Mouse (Mus musculus): ENCODE data around the gene Mrpl37. TPM values are rescaled to one million over a fixed set of nuclear protein-coding genes. Genes with fewer than 3 reads are reported as not detected.
"Not testable (repeated sequence)": the region's sequence is repeated elsewhere in the genome, so short reads cannot be mapped to it uniquely, and the experiment has no call there.

Gene Mrpl37
- 10 to 100 TPM; 89.9 to 90.5 TPM for total RNA-seq (2021)
- long read RNA-seq, experiment 1, transcript Mrpl37-201 (7 exons, 1,498 nt) = major isoform, 67 of 77 reads
- long read RNA-seq, experiment 1, partial matches to known transcripts = 2 of 77 reads
- long read RNA-seq, experiment 1, other reads (novel, unspliced or antisense) = 7 of 77 reads
- long read RNA-seq, experiment 2, transcript Mrpl37-201 (7 exons, 1,498 nt) = major isoform, 96 of 106 reads
- long read RNA-seq, experiment 2, partial matches to known transcripts = 2 of 106 reads
- long read RNA-seq, experiment 2, other reads (novel, unspliced or antisense) = 6 of 106 reads

DNA sequence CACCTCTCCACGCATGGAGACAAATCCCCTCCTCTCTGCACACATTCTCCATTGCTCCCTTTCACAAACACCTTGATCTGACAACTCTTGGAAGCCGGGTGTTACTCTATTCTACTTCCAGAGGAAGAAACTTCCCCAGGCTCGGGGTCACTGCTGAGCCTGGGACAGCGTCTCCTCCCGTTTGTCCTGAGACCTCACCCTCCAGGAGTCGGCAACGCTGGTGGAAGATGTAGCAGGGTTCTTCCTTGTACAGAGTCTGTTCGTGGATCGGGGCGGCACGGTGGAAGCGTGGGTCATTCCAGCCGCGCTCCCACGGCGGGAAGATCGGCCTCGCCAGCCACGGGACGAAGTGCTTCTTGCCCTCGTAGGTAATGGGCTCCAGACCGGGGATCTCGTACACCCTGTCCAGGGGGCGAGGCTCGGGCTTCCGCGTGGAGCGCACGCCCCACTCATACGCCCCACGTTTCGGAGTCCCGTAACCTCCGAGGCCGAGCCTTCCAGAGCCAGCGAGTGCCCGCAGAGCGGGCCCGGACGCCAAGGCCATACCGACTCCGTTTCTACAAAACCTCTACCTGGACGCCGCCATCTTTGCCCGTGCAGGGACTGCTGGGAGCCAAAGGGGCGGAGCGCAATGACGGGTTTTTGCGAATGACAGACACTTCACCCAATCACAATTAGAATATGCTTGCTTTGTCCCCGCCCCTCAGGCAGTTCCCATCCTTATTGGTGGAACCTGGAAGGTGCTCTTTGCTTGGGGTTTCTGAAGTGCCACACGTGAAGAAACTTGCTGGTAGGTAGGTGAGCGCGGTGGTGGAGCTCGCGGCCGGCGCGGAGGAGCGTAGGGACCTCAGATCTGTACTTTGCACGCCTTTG lies at the start of gene Mrpl37, which contains the start of gene Cyb5rl:
TSS of gene Mrpl37 (minus strand) at position 617 of the 873 bp plus-strand sequence.
TSS of gene Cyb5rl (plus strand) at position 737 of the 873 bp plus-strand sequence.
- intact Hi-C loops (cut with DNase I) = loop anchor here (5.0 kb wide), 2 partner anchors 49 to 159 kb away; no protein-coding TSS in a partner anchor
- DNase-seq = peak; percentile 90

DNA sequence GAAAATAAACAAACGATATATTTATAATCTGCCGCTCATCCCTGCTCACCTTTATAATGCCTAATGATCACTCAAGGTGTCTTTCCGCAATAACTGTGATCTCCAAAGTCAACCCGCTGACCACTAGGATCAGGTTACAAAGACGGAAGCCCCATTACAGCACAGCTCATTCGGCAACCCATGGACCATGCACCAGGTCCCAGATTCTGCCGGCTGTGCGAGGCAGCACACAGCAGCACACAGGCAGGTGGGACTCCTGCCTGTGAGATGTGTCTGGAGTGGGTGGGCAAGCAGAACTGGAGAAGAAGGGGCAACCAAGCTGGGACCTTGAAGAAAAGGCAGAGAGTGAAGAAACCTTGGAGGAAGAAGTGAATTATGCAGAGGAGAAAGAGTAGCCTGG lies 47.6 kb upstream of the Mrpl37 start:
- DNase-seq = no peak
- intact Hi-C loops (cut with DNase I) = no loop called here

DNA sequence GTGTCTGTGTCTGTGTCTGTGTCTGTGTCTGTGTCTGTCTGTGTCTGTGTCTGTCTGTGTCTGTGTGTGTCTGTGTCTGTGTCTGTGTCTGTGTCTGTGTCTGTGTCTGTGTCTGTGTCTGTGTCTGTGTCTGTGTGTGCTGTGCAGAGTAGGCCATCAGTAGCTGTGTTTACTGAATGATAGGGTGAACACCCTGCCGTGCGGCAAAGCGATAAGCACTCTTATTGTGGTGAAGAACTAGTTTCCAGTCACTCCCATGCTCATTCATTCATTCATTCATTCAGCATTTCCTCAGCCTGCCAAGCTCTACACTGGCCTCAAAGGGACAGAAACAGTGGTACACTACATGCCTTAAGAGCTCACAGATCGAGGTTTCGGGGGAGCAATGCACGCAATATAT lies 42.5 kb upstream of the Mrpl37 start:
- intact Hi-C loops (cut with DNase I) = not testable (repeated sequence)

DNA sequence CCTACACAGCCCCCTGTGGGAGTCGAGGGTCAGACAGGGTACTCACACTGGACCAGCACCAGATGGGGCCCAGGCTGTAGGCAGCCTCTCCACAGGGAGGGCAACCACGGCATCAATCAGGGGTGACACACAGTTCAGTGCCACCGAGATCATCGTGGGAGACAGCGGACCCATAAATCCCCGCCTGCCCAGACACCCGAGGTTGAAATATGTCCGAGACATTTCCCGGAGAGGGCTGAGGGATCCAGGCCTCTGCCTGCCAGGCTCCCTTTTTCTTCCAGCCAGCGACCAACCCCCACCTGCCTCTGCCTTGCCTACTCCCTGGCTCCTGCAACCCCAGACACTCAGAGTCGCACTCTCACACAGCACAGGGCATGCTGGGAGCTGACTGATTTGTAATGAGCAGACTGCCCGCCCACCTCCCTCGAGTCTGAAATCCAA lies 41.6 kb upstream of the Mrpl37 start:
- intact Hi-C loops (cut with DNase I) = no loop called here
- no peak for DNase-seq

More for the DNA sequence above, 42.5 kb upstream of the Mrpl37 start:
- not testable (repeated sequence) for DNase-seq

DNA sequence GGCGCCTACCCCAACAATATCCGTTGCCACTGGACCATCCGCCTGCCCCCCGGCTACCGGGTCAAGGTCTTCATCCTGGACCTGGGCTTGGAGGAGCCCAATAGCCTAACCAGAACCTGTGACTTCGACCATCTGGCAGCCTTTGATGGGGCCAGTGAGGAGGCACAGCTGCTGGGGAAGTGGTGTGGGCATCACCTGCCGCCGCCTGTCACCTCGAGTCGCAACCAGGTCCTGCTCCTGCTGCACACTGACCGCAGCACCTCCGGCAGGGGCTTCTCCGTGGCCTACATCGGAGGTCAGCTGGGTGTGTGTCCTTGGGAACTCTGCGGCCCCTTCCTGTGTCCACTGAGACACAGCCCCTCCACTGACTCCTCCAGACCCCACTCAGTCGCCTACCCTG lies 40.1 kb upstream of the Mrpl37 start:
- intact Hi-C loops (cut with DNase I) = no loop called here
- DNase-seq = no peak

DNA sequence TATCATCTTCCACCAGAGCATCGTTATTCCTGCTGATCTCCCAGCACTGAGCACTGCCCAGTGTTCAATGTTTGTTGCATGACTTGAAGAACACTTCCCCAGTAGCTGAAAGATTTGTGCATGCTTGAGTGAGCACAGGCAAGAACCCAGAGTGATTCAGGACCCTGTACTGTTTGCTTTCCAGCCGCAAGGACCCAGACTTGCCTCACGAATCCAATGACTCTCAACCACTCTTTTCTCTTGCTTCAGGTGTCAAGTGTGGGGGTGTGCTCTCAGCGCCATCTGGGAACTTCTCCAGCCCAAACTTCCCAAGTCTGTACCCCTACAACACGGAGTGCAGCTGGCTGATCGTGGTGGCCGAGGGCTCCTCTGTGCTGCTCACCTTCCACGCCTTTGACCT lies 35.6 kb upstream of the Mrpl37 start:
- intact Hi-C loops (cut with DNase I) = no loop called here

DNA sequence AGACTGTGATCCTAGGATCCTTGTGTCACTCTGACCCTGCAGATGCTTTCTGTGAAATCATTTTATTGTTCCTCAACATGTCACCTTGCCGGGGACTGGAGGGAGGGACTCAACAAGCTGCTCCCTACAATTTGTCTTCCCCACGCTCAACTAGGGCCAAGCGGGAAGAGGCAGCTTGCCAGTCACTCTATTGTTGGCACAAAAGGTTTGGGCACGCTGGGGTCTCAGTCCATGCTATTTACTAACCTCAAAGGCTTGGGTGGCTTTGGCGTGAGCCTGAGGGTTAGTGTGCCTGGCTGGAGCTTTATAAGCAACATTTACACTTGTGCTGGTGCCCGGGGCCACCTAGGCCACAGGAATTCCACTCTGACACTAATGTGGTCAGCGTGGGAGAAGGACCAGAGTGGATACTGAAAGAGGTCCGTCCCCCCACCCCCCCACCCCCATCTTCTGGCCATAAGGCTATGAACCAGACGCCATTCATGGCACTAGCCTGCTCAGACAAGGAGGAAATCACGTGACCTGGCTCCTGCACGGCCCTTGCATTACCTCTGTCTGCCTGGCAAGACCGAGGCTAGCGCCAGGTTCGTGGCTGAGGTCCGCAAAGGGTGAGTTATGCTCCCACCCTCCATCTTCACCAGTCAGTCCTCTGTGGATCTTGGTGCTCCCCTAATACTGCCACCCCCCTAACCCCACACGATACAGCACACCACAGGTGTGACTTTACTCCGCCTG lies 32.3 kb upstream of the Mrpl37 start:
- intact Hi-C loops (cut with DNase I) = no loop called here
- DNase-seq = no peak

More for the DNA sequence above, 35.6 kb upstream of the Mrpl37 start:
- DNase-seq = no peak

DNA sequence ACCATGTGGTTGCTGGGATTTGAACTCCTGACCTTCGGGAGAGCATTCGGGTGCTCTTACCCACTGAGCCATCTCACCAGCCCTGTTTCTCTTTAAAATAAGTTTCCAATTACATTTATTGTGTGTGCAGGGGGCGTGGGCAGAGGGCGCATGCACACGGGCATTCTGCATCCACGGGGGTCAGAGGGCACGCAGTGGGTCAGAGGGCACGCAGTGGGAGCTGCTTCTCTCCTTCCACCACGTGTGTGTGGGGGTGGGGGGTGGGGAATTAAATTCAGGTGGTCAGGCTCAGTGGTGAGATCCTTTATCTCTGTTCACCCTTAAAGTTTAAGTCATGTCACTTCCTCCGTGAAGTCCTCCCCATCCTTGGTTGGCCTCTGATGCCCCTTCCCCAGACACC lies 31.7 kb upstream of the Mrpl37 start:
- intact Hi-C loops (cut with DNase I) = no loop called here
- no peak for DNase-seq

DNA sequence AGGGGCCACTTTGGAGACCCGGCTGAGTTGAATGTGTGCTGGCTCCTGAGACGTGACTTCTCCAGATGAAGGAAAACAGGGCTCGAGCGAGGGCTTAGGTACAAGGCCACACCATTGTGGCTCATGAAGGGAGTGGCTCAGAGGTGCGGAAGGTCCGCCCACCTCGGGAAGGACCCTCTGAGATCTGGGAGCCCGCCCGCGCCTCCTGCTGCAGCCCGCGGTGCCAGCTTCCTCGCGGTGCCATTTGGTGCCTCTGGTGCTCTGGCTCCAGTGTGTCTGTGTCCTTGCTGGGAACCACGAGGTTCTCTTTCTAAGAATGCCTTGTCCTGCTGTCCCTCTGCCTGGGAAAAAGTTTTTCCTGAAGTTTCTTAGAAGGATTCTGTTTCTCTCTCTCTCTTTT lies 31.2 kb upstream of the Mrpl37 start:
- intact Hi-C loops (cut with DNase I) = no loop called here
- no peak for DNase-seq

DNA sequence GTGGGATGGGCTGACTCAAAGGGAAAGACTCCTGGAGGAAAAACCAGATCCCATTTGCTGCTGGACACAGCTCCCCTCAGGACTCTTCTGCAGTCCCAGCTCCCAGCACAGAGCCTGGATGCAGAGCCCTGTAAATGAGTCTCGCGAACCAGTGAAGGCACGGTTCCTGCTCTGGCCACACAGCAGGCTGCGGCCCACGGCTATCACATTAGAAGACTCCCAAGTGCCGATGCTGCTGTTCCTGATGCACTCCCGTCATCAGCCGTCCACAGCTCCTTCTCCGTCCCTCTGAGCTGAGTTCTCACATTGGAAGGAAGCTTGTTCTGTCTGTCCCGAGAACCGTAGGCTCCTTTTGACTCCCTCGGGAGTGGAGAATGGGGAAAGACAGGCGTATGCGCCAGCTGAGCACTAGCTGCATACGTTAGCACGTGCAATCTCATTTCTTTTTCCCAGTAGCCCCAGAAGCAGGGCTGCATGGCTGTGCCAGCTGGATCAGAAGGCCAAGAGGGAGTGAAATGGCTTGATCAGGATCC lies 30.2 kb upstream of the Mrpl37 start, which contains the start of gene Cdcp2:
TSS of gene Cdcp2 (plus strand) at position 51 of the 533 bp plus-strand sequence.
- intact Hi-C loops (cut with DNase I) = no loop called here
- no peak for DNase-seq

DNA sequence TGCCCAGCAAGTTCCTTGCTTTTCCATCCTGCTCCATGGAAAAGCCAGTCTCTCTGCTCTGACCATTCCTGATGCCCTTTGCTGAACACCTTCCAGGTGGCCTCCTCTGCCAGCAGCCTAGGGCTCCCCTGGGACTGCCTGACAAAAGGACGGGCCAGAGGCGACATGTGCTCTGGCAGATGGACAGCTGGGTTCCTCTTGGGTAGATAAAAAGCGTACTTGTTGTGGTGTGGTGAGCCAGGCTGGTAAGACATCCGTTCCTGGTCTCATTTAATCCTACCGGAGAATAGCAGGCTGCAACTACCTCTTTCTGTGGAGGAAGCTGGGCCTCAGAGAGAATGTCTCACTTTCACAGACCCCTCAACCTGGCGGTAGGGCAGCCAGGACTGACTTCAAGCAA lies 29.4 kb upstream of the Mrpl37 start:
- DNase-seq = no peak

DNA sequence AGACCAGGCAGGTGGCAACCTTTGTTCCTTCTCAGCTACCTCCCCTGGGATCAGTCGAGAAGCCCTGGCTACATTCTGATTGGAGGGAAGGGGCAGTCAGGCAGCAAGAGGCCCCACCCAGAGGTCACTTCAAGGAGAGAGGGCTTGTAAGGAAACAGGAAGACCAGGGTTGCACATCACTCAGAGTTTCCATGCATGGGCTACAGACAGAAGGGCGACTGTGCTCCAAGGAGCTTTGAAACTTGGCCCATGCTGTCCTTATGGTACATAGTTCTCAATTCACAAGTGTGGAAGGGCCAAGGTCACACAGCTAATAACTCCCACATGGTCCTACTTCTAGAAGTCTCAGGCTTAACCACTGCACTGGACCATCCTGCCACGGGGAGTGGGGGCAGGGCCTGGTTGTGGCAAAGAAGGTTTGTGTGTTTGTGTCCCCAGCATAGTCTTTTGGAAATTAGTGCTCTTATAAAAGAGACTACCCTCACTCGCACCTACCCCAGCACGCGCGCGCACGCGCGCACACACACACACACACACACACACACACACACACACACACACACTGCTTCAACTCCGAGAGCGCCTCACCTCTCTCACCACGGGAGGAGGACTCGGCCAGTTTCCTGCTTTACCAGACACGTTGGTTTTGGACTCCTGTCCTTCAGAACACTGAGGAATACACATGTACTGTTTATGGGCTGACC lies 28.0 kb upstream of the Mrpl37 start:
- no peak for DNase-seq
- intact Hi-C loops (cut with DNase I) = no loop called here

More for the DNA sequence above, 29.4 kb upstream of the Mrpl37 start:
- intact Hi-C loops (cut with DNase I) = no loop called here

DNA sequence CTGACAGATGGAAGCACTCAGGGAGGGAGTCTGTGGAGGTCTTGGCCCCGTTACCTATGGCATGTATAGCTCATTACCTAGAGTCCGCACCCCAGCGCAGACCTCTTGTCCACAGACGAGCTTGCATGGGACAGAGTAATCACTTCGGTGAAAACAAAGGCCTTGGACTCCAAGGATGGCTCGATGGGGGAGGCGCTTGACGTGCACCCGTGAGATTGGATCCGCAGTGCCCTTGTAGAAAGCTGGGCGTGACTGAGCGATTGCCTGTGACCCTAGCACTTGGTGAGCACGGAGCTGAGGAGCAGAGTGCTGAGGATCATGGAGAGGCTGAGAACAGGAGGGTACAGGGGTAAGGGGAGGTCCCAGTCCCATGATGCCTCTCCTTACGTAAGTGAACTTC lies 25.0 kb upstream of the Mrpl37 start:
- intact Hi-C loops (cut with DNase I) = no loop called here
- DNase-seq = no peak

DNA sequence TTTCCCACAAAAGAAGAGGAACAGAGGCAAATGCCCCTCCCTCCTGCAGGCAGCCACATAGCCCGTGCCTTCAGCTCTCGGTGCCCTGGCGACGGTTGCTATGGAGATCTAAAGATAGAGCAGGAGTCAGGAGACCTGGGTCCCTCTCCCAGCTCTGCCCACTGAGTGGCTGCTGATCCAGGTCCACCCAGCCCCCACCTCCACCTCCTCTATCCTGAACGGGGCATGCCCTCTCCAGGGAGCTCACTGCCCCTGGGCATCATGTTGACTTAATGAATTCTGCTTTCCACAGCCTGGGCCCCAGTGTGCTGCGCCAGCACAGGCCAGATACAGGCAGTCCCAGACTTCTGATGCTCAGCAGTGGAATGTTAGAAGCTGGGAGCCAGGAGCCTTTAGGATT lies 18.2 kb upstream of the Mrpl37 start:
- no peak for DNase-seq
- intact Hi-C loops (cut with DNase I) = no loop called here

DNA sequence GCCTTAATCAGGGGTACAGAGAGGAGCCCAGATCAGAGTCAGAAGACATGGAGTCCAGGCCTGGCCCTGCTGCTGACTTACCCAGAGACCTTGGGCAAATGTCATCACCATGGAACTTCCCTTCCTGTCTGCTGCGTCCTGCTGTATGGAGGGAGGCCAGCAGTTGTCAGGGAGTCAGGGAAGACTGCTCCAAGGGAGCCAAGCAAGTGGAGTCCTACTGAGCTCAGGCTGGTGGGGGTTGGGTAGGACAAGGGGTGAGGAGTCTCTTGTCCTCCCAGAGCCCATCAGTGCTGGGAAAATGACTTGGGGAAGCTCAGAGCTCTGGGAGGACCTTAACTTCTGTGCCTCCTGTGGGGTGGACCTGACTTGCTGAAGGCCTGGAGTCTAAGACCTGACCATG lies 17.7 kb upstream of the Mrpl37 start:
- DNase-seq = no peak
- intact Hi-C loops (cut with DNase I) = no loop called here

DNA sequence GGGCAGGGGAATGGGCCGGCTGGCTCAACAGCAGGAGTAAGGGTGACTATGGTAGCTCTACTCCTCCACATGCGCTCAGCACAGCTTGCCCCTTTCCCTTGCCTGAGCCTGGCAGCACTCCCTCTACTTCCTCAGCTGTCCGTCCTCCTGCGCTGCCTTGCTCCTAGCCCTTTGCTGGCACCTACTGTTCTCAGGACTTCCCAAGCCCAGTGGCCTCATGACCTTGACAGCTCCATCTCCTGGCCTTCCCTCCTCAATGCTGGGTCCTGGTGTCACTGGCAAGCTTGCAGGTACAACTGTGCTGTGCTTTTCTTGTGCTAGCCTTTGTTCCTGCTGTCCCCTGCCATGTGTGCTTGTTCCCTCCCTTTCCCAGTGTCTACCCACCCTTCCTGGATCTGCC lies 16.5 kb upstream of the Mrpl37 start:
- no peak for DNase-seq
- intact Hi-C loops (cut with DNase I) = no loop called here

DNA sequence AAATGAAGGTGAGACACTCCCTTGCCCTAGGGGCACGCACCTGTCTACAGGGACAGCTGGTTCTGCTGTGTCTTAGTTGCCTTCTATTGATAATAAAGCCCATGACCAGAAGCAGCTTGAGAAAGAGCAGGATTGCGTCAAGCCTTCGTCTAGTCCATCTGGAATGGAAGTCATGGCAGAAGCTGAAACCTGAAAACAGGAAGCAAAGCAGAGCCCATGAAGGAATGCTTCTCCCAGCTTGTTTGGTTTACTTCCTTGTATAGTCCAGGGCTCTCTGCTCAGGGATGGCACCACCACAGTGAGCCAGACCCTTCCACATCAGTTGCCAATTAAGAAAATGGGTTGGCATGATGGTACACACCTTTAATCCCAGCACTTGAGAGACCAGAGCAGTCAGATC lies 15.5 kb upstream of the Mrpl37 start:
- intact Hi-C loops (cut with DNase I) = no loop called here
- DNase-seq = no peak

DNA sequence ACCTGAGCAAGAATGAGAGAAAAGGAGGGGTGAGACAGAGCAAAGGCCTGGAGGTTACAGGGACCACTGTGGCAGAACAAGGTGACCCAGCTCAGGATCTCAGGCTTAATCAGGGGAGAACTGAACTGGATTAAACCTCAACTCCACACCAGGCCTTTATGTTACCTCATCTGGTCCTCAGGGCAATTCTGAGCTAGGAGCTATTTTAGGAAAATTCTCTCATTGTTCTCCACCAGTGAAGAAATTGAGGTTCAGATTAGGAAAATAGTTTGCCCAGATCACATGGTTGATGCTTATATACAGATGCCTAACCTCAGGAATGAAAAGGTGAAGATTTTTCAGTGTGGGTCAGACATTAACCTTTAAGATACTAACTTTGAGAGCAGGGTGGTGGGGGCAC lies 13.0 kb upstream of the Mrpl37 start:
- no peak for DNase-seq
- intact Hi-C loops (cut with DNase I) = no loop called here

DNA sequence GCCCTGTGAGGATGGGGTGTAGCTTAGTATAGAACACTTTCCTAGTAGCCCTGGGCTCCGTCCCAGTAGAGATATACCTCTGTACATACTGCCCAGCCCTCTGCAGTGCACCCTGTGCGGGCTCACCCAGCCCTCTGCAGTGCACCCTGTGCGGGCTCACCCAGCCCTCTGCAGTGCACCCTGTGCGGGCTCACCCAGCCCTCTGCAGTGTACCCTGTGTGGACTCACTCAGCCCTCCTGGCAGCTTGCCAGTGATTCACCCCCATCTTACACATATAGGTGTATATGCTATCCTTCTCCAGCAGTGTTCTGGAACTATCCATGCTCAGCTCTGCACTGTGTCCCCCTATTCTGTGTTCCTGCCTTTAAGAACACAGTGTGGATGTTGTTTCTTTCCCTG lies 12.2 kb upstream of the Mrpl37 start:
- intact Hi-C loops (cut with DNase I) = no loop called here
- DNase-seq = no peak

DNA sequence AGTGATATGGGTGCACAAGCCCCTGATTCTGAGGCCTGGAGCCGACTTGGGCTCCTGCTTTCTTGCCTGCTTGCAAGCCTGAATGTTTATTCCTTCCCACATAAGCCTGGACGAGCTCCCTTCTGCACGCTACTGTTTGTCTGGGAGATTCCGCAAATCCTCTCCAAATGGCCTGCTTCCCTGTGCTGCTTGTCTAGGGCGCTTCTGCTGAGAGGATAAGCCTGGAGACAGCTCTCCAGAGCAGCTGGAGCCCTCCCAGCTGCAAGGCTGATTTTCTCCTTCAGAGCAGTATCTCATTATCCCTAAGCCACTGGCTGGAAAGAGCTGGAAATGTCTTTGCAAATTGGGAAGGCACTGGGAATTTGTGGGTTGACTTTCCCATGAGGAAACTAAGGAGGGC lies 8.8 kb upstream of the Mrpl37 start:
- intact Hi-C loops (cut with DNase I) = no loop called here
- DNase-seq = no peak

All from gastrocnemius, postnatal 36 days (tissue).